Mouse (Mus musculus) retina, adult 2 months (tissue): ENCODE data around the gene Ap1g2.

Source experiments
- DNase-seq: peaks from one replicate; pipeline ENCODE4 v3.0.0-alpha.2; 2012; ENCODE audit warnings: low read depth, low spot score

The Ap1g2 gene

DNA sequence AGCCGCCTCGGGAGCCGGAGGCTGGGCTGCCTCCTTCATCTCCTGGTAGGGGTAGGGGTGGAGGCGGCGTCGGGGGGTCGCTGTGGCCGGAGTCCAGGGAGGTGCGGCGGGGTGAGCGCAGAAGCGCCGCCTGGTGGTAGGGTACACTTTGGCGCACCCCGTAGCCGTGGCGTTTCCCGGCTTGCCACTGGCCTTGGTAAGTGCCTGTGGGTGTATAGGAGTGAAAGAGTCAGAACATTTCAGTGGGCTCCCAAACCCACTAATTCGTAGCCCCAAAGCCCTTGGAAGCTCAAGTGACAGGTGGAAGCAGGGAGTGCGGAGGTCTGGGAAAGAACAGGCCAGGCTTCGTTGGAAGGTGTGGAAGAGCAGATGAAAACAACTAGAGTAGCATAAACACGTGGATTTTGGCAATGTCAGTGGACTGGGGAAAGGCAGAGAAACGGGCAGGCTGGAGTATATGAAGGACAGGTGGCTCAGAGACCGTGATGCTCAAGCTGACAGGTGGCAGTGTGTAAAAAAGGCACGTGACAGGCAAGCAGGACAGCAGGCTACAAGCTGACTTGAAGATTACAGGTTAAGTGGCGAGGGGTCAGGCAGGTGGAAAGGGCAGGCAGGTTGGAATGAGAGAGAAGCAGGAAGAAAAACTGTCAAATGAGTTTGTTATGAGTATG is 7.7 kb upstream of the Ap1g2 start:
- no peak for DNase-seq

DNA sequence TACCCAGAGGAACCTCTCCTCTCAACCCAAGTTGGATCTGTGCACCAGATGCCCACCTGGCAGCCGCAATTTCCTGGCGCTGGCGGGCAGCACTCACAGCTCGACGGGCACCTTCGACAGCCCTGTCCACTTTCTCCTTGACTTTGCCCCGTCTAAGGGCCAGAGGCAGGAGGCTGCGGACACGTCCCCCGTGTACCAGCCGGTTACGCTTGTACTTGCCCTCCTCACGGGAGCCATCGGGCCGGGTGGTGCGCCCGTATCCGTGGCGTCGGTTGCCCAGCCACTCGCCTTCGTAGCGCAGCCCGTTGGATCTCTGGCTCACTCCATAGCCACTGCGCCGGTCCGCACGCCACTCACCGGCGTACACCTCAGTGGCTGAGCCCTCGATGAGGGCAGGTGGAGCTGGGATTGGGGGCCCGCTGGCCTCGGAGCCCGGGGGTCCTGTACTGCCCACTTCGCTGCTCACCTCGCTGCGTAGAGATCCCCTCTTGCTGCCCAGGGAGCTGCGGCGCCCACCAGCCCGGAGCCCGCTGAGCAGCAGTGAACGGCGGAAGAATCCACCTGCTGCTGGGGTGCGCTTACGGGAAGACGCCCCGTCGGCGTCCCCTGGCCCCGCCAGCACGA is 7.1 kb upstream of the Ap1g2 start:
- no peak for DNase-seq

DNA sequence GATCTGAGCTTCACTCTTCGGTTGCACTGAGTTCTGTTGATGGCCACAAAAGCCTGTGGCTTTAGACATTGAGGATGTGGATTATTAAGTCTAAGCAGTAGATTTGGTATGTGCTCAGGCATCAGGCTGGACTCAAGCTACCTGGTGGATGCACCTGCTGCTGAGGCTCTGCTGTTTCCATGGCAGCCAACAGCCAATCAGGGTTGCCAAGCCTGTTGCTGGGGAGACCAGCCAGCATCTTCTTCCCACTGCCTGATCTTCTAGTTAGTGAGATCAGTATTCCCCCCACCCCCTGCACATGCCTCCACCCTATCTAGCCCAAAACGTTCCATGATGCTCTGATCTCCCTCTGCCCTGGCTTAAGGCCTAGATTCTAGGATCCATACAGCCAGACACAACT is 5.3 kb upstream of the Ap1g2 start:
- no peak for DNase-seq

DNA sequence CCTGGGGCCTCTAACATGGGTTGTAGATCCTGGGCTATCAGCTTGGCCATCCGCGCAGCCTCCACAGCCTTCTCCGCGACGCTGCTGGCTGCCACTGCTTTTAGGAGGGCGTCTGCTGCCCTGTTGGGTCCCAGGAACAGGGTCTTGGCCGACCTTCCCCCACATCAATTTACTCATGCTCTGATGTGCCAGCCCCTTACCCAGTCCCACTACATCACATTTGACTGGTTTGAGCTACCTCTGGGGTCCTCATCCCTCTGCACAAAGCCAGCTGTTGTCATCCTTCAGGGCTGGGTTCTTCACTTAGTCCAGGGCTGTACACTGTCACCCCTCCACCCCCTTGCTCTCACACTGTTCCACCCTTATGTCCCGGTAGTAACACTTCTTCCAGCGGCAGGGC is 3.7 kb upstream of the Ap1g2 start:
- no peak for DNase-seq

DNA sequence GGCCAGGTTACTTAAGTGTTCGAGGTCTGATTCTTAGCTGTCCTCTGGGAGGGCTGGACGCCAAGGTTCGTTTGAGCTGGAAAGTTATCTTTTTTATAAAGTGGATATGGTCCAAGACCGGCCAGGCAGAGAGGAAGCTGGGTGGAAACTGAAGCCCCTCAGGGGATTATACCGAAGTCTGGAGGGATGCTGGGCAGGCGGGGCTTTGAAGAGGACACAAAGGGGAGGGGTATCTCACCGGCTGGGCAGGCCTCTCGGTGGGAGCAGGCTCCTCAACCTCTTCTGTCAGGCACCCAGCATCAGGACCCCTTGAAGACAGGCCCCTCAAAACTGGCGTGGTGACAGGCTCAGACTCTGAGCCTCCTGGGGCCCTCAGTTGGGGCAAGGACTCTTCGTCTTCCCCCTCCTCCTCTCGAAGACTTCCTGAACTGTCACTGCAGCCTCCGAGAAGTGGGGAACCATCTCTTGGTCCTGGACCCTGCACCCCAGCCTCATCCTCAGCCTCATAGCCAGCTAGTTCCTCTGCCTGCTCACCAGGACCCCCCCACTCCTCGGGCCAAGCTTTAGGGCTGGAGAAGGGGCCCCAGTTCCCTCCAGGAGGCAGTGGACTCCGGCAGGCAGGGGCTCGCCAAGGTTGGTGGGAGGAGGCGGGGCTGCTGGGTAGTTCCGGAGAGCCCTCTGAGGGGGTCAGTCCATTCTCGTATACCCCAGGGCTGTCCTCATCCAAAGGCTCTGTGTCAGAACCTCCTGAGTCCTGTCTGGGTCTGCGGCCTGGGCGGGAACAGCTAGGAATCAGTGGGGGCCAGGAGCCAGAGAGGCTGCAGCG is 2.9 kb upstream of the Ap1g2 start:
- DNase-seq = no peak

DNA sequence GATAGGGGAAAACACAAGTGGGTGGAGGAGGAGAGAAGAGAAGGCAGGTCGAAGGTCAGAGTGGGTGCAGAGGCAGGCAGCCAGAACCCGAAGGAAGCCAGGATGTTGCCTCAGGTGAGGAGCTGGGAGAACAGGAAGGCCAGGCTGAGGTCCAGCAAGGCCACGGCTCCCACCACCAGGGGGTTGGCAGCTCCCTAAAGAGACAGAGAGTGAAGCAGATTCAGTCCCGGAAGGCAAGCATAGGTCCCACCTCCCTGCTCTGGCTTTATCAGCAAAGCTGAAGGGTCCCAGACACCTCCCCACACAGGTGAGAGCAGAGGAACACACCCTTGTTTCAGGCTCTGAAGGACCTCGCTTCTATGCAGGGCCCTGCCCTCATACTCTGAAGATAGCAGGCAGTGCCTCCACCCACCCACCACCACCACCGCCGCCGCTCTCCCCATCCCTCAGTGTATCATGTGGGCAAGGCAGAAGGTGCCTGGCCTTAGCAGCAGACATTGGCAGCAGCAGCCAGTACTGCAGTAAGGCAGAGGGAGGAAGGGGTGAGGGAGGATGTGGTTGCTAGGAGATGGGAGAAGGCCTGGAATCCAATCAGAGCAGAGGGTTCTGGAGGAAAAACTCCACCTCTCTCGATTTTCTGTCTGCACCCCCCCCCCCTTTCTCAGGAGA is 1.9 kb upstream of the Ap1g2 start:
- no peak for DNase-seq

DNA sequence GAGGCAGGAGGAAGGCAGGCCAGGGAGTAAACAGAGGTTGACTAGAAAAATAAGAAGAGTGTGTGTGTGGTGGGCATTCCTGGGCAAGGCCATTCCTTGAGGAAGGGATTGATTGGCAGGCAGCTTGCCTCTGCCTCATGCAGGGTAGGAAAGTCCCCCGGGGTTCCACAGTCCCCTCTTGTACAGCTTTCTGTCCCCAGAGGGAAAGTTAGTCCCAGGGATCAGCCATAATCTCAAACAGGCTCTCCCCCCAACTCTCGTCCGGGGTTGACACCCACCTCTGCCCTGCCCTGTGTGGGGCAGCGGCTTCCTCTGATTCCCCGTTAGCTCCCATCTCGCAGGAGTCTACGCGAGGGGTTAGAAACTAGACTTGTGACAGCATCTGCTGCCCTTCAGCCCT is 597 bp upstream of the Ap1g2 start:
- no peak for DNase-seq

DNA sequence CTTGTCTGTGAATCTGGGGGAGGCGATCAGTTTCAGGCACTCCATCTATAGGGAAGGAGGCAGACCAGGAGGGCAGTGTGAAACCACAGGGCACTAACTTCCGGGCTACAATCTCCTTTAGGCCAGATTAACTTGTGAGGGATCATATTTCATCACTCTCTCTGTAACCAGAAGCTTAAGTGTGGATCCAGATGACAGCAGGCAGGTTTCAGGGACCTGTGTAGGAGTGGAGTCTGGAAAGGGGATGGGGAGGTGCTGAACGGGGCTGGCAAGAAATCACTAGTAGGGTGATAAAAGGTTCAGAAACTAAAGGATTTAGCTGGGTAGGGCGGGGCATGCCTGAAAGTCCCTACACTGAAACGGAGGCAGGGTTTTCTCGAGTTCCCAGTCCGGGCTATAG is 1.0 kb downstream of the Ap1g2 start:
- no peak for DNase-seq

DNA sequence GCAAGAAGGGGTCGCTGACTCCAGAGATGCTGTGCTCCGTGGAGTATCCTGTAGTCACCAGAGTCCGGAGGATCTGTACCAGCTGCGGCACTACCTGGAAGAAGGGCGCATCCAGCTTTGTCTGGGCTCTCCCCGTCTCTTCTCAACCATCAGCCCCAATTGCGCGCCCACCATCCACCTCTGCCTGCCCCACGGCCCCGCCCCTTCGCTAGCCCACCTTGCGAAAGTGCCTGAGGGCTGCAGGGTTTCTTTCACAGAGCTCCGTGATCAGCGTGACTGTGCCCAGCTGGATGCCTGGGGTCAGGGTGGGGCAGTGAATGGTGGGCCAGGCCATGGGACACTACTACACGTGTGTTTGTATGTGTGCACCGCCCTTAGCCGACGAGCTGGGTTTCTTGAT is 2.0 kb downstream of the Ap1g2 start:
- DNase-seq = no peak

DNA sequence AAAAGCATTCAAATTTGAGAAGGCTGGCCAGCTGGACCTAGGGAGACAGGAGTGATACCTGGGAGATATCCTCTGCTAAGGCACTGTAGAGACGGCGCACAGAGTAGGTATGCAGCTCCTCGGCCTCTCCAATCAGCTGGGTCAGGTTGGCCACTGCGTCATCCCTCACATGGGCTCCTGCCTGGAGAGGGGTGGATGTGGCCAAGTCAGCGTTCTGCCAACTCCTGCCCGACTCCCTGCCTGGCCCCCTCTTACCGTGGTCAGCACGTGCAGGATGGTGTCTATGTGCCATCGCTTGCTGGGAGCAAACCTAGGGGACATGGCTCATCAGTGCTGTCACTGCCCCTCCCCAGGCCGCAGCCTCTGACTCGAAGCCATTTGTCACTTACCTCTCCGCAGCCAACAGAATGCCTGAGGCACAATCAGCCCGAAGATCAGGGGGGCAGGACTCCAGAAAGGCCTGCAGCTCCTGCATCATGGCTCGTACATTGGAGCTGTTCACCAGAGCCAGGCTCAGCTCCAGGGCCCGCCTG is 4.1 kb downstream of the Ap1g2 start:
- DNase-seq = no peak

DNA sequence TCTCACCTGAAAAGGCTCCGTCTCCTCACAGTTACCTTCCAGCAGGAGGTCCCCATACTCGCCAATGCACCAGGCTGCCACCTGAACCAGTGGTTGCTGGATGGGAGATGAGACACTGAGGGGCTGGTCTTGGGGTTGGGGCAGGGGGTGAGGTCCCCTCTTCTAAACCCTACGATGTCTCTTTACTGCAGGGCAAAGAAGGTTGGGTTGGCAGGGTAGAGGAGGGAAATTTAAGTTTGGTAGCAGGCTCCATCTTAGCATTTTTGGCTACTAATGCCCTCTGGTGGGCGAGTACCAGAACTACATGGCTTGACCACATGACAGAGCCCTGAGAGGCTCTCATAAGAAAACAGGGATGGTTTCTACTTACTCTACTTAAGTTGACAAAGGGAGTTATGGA is 4.8 kb downstream of the Ap1g2 start:
- no peak for DNase-seq

DNA sequence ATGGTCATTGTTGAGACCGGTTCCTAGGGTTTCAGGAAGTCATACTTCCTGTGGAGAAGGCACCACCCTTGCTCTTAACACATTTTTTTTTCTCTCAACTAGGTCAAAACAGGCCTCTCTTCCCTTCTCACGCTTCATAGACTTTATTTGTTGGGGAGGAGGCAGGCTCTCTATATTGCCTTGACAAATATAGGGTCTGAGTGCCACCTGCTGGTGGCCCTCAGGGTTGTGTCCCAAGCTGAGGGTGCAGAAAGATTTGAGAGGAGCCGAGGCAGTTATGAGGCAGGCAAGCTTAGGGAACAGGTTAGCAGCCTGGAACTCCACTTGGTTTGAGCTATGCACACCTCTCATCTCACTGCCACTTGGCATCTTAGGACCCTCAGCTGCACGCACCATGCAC is 8.3 kb downstream of the Ap1g2 start:
- DNase-seq = no peak

DNA sequence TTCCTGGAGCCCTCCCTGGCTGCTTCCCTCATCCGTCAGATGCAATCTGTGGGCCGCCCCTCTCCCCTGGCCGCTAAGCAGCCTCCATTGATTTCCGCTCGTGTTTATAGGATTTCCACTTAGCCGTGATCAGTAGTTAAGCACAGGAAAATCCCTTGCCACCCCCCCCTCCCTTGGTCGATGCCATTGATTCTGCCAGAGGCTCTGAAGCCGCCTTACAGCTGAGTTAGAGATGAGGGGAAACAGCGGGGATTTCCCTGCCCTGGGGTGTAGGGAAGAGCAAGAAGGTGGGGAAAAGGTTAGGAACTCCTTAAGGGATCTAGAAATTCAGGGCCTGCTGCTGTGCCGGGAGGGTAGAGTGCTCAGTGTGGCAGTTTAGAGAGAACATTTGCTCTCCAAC is 8.7 kb downstream of the Ap1g2 start:
- DNase-seq = no peak

DNA sequence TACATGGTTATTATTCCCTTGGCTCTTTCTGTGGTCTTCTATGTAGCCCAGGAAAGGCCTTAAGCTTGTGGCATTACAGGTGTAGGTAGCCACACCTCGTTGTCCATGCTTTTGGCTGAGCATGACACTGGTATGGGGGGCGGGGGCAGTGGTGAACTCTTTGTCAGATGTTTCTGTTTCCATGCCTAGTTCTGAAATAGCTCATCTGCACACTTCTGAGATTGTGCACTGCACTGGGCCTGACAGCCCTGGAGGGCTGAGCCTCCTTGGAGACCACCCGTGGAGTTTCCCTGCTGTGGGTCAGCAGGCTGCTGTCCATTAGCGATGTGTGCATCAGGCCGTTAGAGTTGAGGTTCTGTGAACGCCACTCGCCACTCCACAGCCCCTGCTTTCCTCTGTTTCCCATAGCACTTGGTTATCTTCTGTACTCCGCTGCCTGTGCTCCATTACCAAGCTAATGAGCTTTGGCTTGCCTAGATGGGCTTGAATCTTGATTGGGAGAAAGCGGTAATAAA is 9.8 kb downstream of the Ap1g2 start:
- DNase-seq = no peak

DNA sequence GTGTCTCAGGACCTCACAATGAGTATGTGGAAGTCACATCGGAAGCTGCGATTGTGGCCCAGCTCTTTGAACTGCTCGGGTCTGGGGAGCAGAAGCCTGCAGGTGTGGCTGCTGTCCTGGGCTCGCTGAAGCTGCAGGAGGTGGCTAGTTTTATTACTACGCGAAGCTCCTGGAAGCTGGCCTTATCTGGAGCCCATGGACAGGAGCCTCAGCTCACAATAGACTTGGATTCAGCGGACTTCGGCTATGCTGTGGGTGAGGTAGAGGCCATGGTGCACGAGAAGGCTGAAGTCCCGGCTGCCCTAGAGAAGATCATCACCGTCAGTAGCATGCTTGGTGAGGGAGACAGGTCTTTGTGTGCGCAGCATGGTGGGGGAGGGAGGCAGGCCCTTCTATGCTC is 10.7 kb downstream of the Ap1g2 start:
- DNase-seq = no peak

DNA sequence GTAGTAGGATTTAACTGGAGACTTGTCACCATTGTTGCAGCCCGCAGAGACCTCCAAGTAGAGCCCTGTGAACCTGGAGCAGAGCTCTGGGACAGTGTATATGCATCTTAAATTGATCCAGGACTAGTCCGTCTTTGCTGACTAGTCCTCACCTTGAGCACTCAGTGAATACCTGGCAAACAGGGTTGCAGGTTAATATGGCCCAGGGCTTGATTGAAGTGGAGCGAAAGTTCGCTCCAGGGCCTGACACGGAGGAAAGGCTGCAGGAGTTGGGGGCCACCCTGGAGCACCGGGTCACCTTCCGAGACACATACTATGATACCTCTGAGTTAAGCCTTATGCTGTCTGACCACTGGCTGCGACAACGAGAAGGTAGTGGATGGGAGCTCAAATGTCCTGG is 11.1 kb downstream of the Ap1g2 start:
- DNase-seq = no peak

DNA sequence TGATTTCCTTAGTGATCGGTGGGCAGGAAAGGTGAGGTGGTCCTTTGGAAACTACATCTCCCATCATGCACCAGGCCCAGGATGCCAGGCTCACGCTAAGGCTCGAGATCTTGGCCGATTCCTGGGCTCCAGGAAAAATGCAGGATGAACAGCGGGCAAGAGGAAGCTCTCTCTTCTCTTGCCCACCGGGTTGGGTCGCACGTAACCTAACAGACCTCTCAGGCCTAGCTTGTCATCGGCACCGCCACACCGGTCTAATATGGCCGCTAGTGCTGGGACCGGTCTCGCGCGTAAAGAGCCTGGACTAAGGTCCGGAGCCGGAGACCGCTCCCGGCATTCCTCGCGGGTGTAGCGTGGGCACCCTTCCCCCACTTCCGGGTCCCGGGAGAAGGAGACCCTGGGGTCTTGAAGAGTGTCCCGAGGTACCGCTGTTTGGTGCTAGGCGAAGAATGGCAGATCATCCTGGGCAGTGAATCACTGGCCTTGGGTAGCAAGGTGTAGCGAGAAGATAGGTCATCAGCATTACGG is 11.6 kb downstream of the Ap1g2 start, which contains the start of gene Thtpa:
Gene Thtpa (plus strand): TSS at position 81 of the 528 bp plus-strand sequence.
- DNase-seq = peak; percentile 69

DNA sequence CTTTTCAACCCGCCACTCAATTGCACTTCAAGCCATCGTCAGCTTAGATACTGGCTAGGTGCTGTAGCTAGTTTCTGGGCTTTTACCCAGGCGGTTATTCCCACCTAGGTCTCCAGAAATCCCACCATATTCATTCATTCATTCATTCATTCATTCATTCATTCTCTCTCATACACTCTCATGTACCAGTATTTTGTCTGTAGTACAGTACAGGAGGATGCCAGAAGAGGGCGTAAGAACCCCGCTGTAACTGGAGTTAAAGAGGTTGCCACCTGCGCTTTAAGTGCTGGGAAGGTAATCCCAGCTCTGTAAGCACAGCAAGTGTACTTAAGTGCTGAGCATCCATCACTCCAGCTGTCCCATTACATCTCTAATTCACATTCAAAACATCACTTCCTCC is 12.5 kb downstream of the Ap1g2 start:
- no peak for DNase-seq

DNA sequence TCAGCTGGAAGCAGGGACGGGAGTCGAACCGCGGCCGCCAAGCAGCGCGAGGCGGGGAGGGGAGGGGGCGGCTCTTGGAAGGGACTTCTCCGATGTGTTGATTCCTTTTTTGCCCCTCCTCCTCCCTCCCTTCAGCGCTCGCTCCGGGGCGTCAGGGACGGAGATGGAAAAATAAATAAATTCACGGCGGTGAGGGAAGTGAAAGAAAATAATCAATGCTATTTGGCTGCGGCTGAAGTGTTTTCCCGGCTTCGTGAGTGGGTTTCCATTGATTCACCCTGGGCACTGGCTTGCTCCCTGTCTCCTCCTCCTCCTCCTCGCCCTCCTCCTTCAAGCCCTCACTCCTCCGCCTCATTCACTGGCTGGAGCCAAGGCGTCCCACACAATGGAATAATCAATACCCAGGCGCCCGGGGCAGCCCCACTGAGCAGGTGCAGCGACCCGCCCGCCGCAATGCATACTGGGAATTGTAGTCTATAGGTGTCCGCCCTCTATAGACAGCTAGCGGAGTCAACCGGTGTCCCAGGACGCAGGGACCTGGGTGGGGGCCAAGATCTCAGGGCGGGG is 14.3 kb downstream of the Ap1g2 start, which contains the start of gene Zfhx2:
Gene Zfhx2 (minus strand): TSS at position 314 of the 567 bp plus-strand sequence.
- DNase-seq = peak; percentile 84

DNA sequence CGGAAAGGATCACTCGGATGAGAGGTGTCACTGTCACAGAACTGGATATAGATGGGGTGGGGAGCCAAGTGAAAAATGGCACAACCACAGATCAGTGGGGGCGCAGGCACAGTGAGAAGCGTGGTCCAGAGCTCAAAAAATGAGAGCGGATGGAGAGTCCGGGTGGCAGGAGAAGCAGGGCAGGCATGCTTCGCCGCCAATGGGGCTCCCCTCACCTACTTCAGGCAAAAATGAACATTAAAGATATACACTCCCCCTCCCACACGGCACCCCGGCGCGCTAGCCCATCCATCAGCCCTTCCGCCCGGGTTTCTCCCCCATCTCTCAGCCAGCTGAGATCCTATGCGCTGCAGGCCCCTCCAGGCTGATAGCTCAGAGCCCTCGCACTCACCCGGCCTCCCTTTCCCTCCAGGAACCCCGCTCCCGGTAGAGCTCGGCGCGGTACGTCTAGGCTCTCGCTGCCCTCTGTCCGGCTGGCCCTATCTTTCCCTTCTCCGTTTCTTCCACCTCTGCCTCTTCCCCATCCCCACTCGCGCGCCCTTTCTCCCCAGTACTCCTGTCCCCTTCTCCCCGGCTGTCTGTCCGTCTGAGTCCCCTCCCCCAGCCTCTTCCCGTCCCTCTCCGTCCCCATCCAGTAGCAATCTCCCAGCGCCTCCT is 15.1 kb downstream of the Ap1g2 start:
- no peak for DNase-seq
